Mouse (Mus musculus): Measurements from ENCODE around the gene Slc33a1. TPM values are rescaled to one million over a fixed set of nuclear protein-coding genes. Genes with fewer than 3 reads are reported as not detected.

Slc33a1 gene
- polyA plus RNA-seq (2017; shearing (Covaris generic)): 6.7 TPM

GRCm38 (mm10) chr3:63964100-63964921 lies at the start of gene Slc33a1:
TSS of gene Slc33a1 (minus strand) at chr3:63964768.

DNA sequence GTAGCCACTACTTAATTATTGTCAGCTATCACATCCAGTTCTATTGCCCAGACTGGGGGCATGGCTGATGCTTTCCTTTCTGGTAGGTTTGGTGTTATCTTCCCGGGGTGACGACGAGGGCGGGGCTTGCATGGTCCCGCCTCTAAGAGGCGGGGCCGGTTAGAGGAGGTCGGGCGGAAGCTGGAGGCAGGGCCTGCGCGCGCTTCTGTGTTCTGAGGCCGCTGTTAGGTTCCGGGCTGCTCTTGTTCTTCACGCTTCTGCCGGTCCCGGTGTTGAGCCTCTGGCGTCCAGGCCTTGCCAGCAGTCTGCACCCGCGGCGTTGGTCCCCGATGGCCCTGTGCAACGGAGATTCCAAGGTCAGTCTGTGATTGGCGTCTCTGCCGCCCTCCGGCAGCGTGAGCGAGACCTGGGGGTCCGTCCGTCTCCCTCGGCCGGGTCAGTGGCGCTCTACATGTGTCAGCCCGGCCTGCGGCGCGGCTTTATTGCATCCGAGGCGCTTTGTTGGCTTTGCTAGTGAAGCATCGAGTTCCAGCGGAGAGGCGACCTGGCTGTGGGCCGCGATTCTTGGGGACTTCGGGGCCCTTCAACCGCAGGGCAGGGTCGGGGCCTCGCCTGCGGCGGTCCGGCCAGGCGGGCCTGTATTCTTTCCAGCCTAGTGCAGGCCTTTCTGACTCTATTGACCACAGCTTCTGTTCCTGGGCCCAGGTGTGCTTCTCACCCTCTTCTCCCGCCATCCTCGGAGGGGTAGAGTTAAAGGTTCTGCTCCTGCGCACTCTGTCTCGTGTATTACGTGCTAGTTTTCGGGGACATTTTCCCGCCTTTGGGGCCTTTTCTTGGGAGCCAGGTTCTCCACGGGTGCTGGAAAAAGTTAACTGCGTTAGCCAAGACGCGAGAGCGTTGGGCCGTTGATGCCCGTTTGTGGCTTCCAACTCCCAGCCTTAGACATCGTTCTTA lies 11.7 kb upstream of the Slc33a1 start, which contains the start of gene Gmps:
Gene Gmps (plus strand): TSS at position 152 of the 954 bp plus-strand sequence.

DNA sequence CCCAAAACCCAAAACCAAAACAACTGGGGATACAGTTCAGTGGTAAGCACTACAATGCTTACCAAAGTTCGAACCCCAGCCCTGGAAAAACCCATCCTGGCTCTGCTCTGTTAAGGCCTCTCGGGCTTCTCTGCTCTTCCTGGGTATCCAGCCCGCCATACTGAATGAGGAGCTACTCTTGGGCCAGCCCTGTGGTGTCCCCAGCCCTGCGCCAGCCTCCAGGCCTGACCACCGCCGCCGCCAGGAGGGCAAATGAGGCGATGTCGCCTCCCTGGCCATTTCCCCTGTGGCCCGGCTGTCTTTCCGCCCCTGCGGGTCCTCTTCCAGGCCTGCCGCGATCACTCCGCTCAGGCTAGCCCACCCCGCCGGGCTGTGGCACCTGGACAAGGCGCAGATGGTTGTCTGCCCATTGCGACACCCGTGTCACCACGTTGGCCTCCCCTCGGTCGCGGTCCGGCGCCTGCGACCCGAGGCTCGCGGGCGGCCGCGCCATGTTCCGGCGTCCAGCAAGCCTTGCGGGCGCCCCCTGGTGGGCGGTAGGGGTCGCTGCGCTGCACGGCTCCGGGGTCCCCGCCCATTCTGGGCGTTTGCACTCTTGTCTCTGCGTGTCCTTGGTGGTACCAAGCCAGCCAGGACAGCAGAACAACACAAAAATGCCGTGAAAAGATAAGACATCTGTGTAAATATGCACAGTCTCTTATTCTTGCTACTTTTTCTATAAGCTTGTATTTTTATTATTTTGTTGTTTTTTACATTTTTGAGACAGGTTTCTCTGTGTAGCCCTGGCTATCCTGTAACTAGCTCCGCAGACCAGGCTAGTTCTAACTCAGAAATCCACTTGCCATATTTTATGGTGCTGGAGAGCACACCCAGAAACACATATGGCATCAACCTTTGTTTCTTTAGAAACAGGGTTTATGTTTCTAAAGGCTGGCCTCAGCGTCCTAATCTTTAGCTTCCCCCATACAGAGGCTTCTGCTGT lies 35.4 kb downstream of the Slc33a1 start, which contains the start of gene E130311K13Rik:
Gene E130311K13Rik (minus strand): TSS at position 595 of the 982 bp plus-strand sequence.

DNA sequence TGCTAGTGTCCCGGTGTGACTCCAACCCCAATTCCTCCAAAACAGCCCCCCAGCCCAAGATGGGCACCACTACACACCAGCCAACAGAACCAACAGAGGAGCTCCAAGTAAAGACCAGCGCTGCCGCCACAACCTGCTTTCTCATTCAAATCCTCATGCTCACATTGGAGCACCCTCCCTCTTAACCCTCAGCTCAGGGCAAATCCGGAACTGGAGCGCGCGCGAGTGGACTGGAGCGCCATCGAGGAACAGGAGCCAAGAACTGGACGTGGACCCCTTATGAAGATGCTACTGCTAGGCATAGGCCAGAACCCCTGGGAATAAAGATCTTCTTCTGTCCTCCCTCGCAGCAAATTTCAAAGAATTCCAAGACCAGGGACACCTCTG lies 65.3 kb downstream of the Slc33a1 start, which contains the start of gene Plch1:
Gene Plch1 (minus strand): TSS at position 164 of the 387 bp plus-strand sequence.

Other genes with a start within 250 kb of the Slc33a1 start
- gene Plch1, start 65.3 kb downstream of the Slc33a1 start, polyA plus RNA-seq (2017; shearing (Covaris generic)): not detected
- gene E130311K13Rik, start 35.3 kb downstream of the Slc33a1 start, polyA plus RNA-seq (2017; shearing (Covaris generic)): 4.1 TPM
- 23.8 TPM for gene Gmps, start 11.3 kb upstream of the Slc33a1 start, polyA plus RNA-seq (2017; shearing (Covaris generic))
- 0.07 TPM for gene Vmn2r1, start 116.8 kb upstream of the Slc33a1 start, polyA plus RNA-seq (2017; shearing (Covaris generic))
- gene Vmn2r2, start 177.2 kb upstream of the Slc33a1 start, polyA plus RNA-seq (2017; shearing (Covaris generic)): 0.19 TPM